Mouse (Mus musculus) bone marrow macrophage, adult 2 months (primary cell): ENCODE data around the gene Nsun4.

Experiments
- CTCF ChIP-seq: IDR thresholded peaks from 2 replicates; pipeline ENCODE4 v1.5.1; 2012; ENCODE audit warnings: low read depth, mild to moderate bottlenecking, low read length, moderate library complexity
- POLR2A ChIP-seq: IDR thresholded peaks from 2 replicates; pipeline ENCODE4 v1.6.1; 2012; ENCODE audit warnings: mild to moderate bottlenecking, low read depth, low read length, borderline replicate concordance

- no peak for TF ChIP-seq CTCF
- TF ChIP-seq POLR2A = no peak
Observed at GRCm38 (mm10) chr4:116070116-116070515, 16.4 kb upstream of the Nsun4 start.
